Mouse (Mus musculus) gonadal fat pad, adult 2 months (tissue): ENCODE results near the gene Tbc1d13. TPM values are rescaled to one million over a fixed set of nuclear protein-coding genes. Genes with fewer than 3 reads are reported as not detected.

Experiments used
- DNase-seq: peaks from one replicate; pipeline ENCODE4 v3.0.0-alpha.2; 2012; ENCODE audit warnings: low read depth
- polyA plus RNA-seq: library from polyadenylated mRNA; depleted of rRNA; stranded (reverse); fragments of >200 nt; gene quantifications from 2 replicates; pipeline ENCODE4 v1.2.3, GENCODE M21; 2012; rRNA removed

The Tbc1d13 gene
- polyA plus RNA-seq = 47.7 and 59.5 TPM in 2 replicates

DNA sequence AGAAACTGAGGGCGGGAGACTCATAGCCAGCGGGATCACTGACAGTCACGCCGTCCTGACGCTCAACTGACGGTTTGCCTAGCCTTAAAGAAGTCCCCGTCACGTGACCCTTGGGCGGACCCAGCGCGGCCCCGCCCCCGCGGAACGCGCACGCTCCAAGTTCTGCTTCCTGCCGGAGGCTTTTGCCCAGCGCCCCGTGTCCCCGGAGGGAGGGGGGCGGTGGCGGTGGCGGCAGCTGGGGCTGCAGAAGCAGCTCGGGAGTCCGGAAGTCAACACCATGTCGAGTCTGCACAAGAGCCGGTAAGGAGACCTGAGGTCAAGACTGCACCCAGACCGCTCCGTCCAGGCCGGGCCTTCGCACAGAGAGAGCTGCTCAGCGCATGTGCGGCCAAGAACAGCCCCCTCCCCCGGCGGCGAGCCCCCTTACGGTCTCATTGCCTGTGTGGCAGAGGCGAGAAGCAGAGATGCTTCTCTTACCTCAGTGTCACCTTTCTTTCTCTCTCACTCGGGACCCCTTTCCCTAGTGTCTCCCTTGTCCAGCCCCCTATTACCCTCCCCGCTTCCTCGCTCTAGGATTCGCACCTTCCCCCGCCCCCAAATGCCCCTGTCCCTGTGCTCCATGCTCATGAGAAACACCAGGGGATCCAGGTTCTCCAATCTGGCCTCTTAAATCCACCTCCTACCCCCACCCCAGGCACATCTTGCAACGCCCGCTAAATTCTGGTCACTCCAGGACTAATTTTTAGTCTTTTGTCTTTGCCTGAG is at the start of gene Tbc1d13:
Tbc1d13 (plus strand) TSS at position 134 of the 765 bp plus-strand sequence.
- peak; percentile 55 for DNase-seq

DNA sequence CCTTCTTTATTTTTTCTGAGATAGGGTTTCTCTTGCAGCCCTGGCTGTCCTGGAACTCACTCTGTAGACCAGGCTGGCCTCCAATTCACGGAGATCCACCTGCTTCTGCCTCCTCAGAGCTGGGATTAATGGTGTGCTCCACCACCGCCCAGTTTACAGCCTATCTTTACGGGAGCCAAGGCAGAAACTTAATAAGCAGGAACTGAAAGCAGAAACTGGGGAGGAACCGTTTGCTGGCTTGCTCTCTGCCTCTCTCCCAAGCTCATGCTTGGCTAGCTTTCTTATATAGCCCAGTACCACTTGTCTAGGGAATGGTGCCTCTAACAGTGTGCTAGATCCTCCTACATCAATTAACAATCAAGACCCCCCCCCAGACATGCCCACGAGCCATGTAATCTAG is 49.4 kb upstream of the Tbc1d13 start:
- DNase-seq = no peak

DNA sequence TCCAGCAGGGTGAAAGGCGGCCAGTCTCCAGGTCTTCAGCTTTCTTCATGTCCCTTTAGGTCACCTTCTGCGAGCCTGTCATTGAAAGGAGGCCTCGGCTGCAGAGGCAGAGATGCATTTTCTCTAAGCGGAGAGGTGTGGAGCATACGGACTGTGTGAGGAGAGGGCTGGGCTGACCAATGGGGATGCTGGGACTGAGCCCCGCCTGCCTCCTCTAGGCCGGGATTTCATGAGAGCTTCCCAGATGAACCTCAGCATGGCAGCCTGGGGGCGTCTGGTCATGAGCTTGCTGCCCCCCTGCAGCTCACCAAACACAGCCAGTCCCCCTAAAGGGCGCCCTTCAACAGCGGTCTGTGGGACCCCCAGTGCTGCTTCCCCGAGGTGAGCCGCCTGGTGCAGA is 48.9 kb upstream of the Tbc1d13 start:
- no peak for DNase-seq

DNA sequence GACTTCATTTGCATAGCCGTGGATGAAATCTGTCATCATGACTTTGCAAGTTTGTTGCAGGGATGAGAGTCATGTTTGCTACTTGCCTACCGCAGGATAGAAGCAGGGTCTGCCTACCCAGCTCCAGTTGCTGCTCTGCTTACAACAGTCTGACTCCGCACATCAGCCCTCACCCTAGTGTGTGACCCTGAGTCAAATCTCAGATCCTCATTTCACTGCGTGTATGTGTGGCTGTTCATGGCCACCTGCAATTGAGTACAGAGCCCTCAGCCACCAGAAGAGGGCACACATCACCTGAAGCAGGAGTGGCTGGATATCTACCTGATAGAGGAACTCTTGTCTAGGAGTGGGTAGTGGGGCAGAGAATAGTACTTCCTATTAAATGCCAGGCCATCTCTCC is 46.2 kb upstream of the Tbc1d13 start:
- no peak for DNase-seq

DNA sequence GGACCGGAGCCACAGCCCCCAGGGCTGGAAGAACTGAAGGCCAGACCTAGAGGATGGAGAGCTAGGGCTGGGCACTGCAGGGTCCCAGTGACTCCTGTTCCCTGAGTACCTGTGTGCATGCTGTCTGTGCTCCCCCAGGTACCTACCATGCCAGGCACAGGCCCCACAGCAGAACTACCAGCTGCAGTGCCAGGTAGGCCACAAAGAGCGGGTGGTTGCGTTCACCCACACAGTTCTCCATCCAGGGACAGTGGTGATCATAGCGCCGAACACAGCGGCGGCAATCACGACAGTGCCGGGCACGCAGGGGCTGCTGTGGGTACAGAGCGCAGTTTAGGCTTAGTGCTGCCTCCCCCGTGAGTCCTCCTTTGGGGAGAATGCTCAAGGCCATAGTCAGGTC is 42.0 kb upstream of the Tbc1d13 start:
- no peak for DNase-seq

DNA sequence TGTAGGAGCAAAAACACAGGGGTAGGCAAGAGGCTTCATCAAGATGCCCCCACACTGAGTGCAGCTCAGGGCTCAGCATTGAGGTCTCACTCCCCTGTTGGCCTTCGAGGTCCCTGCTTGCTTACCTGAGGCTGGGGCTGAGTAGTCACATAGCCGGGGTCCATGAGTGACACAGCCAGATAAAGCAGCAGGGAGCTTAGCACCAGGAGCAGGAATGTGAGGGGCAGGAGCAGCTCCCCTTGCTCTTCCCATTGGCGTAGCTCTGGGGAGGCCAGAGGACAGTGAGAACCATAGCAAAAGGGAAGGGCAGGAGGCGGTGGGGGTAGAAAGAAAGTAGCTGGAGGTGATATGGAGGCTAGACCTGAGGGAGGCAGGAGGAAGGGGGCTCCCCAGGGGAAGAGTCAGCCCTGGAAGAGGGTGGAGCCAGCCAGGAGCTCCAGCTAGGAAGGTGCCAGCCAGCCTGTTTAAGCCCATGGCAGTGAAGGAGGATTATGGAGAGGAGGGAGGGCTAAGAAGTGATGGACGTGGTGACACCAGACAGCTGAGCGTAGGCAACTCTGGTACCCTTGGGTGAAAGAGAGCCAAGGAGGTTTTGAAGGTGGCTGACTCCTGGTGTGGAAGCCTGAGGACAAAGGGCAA is 41.1 kb upstream of the Tbc1d13 start:
- DNase-seq = no peak

DNA sequence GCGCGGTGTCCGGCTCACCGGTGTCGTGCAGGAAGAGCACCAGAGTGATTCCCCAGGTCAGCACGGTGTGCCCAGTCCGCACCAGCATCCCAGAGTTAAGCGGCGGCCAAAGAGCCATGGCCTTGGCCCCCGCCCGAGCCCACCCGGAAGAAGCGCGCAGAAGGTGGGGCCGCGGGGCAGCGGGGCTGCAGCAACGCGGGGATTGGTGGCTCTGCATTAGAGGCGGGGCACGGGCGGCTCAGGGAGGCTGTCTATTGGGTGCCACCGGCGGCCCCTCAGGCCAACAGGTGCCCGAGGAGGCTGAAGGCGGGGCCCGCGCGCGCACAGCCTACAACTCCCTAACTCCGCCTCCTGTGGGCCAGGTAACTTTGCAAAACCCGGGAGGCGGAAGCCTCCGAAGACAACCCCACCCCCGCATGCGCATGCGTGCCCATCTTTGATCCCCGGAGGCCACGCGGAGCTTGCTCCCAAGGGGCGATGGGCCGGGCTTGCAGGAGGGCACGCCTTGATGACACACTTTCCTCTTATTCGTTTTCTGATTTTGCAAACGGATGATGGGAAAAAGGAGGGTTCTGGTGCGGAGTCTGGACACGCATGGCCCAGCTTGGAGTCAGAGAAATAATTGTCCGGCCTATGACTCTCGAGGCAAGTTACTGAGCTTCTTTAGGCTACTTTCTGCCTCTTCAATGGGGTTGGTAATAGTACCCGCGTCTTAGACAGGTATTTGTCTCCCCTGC is 39.9 kb upstream of the Tbc1d13 start, which contains the start of gene Zdhhc12:
Zdhhc12 (minus strand) TSS at position 178 of the 737 bp plus-strand sequence.
- peak; percentile 46 for DNase-seq

DNA sequence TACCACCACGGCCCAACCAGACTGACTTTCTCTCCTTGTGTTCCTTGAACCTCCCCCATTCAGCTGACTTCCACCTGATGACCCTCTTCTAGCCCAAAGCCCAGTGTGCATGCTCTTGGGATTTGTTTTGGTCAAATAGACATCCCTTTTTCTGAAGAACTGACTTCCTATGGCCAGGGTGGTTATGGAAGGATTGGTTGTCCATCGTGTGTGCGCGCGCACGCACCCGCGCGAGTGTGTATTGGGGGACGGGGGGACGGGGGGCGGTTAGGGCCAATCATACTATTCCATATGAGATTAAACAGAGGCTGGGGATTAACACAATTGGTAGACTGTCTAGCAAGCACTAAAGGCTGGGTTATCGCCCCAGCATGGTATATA is 39.3 kb upstream of the Tbc1d13 start:
- DNase-seq = no peak

DNA sequence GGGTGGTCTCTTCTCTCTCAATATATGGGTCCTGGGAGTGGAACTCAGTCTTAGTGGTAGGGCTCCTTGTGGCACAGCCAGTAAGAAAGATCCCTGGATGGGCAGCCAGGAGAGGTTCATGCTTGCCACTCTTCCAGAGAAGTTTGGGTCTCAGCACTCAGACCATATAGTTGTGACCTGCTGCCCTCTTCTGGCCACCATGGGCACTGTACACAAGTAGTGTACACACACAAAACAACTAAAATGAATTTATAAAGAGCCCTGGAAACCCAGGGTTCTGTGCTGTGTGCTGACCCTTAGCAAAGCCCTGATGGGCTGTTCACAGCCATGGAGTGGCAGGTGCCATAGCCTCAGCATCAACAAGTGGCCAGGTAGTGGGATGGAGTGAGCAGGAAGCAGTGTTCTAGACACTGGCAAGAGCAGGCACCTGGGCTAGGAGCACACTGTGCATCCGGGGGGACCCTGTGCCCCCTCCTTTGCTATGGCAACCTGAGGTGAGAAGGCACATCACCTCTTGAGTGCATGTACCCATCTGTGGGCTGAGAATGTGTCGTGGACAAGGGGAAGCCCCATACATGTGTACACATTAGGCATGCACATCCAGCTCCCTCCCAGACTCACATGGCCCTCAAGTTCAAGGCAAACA is 37.5 kb upstream of the Tbc1d13 start:
- DNase-seq = no peak

DNA sequence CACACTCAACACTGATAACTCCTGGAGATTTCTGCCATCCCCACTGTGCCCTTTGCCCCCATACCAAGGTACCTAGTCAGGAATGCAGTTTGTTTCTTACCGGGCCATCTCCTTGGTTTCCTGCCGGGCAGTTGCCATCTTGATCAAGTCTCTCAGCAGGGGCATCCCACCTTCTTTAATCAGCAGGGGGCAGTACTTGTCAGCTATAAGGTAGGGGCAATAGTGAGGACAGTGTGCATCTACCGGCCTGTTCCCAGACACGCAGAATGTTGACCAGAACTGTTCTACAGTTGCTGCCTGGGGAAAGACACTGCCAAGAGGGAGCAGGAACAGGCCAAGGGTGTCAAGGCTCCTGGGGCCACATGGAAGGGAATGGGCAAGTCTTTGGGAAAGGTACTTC is 33.3 kb upstream of the Tbc1d13 start:
- no peak for DNase-seq

DNA sequence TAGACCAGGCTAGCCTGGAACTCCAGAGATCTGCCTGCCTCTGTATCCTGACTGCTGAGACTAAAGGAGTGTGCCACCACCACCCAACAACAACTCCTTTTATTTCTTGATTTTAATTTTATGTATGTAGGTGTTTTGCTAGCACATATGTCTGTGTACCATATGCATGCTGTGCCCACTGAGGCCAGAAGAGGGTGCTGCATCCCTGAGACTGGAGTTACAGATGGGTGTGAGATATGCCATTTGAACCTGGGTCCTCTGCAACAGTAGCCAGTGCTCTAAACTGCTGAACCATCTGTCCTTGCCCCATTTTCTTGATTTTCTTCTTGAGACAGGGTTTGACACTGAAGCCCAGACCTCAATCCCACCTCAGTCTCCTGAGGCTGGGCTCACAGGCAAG is 27.2 kb upstream of the Tbc1d13 start:
- no peak for DNase-seq

DNA sequence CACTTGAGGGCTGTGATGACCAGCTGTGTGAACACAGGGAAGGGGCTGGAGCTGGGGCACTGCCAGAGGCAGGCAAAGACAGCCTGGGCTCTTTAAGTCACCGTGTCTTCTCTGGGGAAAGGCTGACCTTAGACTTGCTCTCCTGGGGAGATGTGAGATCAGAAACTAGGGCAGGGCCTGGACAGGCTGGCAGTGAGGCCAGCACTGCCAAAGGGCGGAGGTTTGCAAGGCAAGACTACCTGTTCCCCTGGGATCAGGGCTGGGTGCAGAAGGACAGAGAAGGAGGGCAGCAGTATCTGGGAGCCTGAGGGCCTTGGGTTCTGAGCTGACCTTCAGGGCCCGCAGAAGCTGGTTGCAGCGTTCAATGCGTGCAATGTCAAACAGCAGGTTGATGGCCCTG is 25.9 kb upstream of the Tbc1d13 start:
- no peak for DNase-seq

DNA sequence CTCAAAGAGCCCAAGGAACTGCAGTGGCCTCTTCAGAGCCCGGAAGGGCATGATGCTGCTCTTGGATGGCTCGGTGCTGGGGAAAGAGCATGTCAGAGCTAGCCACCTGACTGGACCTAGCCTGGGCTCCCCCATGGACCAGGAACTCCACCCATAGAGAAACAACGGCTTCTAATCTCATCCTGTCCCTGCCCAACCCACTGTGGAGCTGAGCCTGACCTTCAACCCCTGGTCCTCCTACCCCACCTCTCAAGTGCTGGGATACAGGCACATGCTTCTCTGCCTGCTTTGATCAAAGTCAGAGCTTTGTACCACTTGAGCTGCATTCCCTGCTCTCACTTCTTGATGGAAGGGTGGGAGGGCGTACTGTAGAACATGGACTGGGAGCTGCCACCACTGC is 25.3 kb upstream of the Tbc1d13 start:
- no peak for DNase-seq

DNA sequence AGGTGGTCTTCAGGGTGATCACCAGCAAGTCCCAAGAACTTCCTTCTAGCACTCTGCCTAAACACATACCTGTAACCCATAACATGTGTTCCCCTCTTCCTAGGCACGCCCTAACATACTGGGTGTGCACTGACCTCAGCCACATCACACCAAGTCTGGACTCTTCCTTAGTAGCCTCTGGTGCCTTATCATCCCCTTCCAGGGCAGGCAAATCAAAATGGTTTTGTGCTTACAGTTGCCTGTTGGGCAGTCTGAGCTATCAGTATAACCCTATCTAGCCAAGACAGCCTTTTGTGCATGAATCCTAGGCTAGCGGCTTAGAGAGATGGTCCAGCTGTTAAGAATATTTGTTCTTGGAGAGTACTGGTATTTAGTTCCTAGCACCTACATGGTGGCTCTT is 22.0 kb upstream of the Tbc1d13 start:
- DNase-seq = no peak

DNA sequence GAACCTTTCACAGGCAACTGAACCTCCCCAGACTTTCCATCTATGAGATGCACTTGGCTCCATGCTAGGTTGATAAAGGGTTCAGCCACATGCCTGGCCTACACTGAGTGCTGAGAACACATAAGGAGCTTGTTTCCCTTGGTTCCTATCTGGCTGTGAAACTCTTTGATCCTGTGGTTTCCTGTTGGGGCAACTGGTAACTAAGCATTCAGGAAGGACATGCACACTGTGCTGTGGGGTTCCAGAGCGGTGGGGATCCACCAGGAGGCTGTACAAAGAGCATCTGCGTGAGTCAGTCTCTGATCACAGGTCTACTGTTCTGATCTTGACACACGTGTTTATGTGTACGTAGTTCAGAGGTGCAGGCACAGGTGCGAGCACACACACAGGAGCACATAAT is 21.0 kb upstream of the Tbc1d13 start:
- DNase-seq = no peak

DNA sequence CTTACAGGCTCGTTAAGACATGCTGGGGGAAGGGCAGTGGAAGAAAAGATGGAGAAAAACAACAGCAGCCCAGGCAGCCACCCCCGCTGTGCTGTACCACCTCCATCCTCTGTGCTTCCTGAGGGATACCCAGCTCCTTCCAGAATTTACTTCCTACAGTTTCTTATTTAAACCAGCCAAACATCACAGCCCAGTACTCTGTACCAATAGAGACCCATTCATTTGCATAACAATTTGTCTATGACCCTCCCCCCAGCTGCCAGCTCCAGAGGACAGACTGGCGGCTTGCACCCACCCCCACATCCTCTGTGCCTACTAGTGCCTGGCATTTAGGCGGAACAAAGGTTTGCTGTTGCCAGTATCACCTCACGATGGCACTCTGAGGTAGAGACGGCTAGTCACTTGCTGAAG is 13.9 kb upstream of the Tbc1d13 start:
- DNase-seq = no peak

DNA sequence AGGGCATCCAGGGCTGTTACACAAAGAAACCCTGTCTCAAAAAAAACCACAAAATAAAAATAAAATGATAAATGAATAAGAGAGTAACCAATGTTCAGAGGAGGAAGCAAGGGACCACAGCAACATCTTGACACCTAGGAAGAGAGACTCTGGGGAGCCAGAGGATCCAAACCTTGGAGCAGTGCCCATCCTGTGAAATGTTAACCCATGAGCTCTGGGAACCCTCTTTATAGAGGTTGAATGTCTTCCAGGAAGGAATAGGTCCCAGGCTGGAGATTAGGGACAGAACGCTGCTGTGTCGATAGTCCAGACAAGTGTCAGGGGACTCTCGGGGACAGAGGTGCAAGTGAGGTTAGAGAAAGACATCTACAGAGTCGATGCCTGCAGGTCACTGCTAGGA is 13.3 kb upstream of the Tbc1d13 start:
- DNase-seq = no peak

DNA sequence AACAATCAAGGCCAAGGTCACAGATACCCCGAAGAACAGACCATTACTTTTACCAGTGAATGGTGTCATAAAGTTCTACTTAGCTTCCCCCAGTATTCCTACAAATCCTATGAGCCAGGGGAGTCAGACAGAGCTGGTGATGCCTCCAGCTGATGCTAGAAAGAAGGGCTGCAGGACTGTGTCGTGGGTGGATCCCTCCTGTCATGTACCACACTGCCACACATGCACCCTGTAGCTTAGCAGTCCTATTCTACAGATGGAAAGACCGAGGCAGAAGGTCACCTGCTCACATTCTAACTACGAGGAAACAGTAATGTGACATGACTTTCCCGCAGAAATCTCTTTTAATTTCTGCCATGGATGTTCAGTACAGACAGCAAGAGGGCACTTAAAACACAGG is 10.8 kb upstream of the Tbc1d13 start:
- no peak for DNase-seq

DNA sequence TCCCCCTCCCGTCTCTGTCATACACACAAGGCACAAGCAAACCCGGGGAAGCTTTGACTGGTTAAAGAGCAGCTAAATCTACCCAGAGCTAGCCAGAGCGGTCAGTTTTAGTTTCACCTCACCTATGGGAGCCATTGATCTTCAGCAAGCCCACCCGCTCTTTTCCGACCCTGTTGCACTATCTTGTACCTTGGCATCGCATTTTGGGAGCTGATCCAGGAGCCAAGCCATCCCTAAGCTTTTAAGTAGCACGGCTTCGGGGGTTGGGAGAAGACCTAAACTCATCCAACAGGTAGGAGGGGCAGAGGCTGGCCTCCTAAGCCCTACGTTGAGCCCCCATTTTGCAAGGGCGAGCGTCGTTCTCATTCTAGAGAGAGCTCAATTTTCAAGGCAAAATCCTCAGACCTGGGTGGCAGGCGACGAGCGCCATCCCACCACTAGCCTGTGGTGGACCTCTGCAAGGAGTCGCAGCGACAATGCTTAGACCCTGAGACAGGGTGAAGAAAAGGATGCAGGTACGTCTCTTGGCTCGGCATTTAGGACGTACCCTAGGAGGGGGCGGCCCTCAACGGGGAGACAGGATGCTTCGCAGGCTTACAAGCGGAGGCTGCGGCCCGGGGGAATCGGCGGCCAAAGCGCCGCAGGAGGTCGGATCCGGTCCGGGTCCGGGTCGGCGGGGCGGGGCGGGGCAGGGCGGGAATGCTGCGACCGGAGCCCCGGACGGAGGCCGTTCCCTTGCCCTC is 9.6 kb upstream of the Tbc1d13 start:
- no peak for DNase-seq

DNA sequence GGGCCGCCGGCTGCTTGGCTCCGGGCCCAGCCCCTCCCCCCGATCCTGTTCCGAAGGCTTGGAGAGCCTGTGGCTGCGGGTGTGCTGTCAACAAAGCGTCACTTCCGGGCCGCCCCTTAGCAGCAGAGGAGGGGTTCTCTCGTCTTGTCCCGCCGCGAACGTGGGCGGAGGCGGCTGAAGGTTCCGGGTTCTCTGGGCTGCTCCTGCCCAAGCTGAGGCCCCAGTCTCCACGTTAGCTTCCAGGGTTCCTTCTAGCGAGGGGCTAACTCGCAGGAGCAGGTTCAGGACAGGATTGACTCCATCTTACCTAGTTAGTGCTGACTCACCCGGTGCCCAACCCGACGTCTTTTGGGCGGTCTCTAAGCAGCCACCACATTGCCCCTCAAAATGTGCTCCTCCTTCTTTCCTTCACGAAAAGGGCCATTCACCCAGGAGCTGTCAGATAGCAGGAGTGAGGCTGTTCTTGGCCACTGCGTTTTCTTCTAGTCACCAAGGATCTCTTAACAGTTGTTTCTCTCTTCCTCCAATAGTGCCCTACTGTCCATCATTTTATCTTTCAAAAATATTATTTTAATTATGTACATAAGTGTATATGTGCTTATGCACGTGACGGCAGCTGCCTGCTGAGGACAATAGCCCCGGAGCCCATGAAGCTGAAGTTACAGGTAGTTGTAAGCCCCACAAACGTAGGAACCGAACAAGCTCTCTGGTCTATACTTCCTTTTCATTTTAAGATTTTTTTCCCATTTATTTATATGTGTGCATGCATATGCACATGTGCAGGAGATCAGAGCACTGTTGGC is 8.9 kb upstream of the Tbc1d13 start, which contains the start of gene Zer1:
Zer1 (minus strand) TSS at position 114 of the 803 bp plus-strand sequence.
- peak; percentile 40 for DNase-seq

DNA sequence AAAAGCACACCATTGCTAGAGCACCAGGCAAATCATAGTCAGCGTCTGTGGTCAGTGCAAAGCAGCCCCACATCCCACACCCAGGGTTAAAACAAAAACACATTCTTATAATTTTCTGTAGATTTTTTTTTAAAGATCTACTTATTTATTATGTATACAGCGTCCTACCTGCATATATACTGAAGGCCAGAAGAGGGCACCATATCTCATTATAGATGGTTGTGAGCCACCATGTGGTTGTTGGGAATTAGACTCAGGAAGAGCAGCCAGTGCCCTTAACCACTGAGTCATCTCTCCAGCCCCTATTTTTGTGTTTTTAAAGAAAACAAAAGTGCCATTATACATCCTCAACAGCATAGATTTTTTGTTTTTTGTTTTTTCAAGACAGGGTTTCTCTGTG is 4.8 kb upstream of the Tbc1d13 start:
- DNase-seq = no peak
